Mouse (Mus musculus): ENCODE measurements around the gene Pigv. TPM values are rescaled to one million over a fixed set of nuclear protein-coding genes. Genes with fewer than 3 reads are reported as not detected.

Gene Pigv
- total and polyA plus RNA-seq, 3 experiments = 7.9 to 12.0 TPM; not detected in 1

DNA sequence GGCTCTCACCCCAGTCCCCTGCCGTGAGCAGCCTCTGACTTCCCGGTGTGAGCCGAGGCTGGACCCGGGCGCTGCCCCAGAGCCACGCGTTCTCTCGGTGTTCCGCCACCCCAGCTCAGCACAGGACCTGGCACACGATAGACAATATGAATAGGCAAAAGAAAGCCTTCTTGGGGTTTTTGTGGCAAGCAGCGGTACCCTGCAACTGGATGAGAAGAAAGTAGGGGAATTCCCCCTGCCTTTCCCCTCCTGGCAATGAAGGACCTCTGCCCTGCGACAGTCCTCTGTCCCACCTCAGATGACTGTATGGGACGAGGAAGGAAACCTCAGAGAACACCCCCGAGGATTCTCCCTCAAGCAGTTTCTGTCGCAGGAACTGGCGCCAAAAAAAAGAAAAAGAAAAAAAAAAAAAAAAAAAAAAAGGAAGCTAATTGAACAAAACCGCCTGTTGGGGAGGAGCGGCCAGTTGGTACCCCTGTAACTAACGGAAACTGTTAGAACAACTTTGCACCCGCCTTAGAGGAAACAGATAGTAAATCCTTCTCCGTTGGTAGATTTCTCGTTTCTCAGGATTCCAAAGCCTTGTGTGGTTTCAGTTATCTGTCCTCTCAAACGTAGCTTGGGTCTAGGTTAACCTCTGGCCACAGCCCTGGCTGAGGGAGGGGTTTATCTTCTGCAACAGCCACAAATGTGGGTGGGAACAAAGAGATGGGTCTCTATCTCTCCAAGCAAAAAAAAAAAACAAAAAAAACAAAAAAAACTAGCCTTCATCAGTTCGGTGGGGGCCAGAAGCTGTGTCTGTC lies 599 bp upstream of the Pigv start:
- no peaks in the 10 kb centered on the region for H3K27me3 ChIP-seq (ENCODE audit: control insufficient read depth in 1 of 2, insufficient read depth in 2 of 2, low read length in 2 of 2)
- H3K4me1 ChIP-seq (ENCODE audit: control insufficient read depth in 1 of 2, insufficient read depth in 2 of 2, low read length in 2 of 2) = peaks cover 12 to 42% of the 10 kb centered on the region in 2 experiments
- peak overlapping the region; percentile 88 for H3K9ac ChIP-seq (ENCODE audit: control insufficient read depth, low read depth, low read length, poor library complexity, severe bottlenecking)
- peak overlapping the region; percentile 100 for H3K27ac ChIP-seq (ENCODE audit: control insufficient read depth, low read depth, low read length)
- TF ChIP-seq NELFE (IDR thresholded peaks at IDR 0.05; ENCODE audit: low read depth, low read length) = peak; percentile 46
- no peak; the same call in 1 of the 2 replicates for TF ChIP-seq POLR2AphosphoS2 (IDR thresholded peaks at IDR 0.05; ENCODE audit: low read length)
- TF ChIP-seq CHD2 (IDR thresholded peaks at IDR 0.05; ENCODE audit: low read length) = peak; percentile 36; the same call in 1 of the 2 replicates
- peak; percentile 86 for TF ChIP-seq E2F4 (IDR thresholded peaks at IDR 0.05; ENCODE audit: borderline replicate concordance, low read depth, low read length)
- TF ChIP-seq EP300 (IDR thresholded peaks at IDR 0.05; ENCODE audit: low read depth in 1 of 2, low read length in 2 of 2) = peak; percentile 95 to 98
- peak; percentile 89 for TF ChIP-seq SIN3A (IDR thresholded peaks at IDR 0.05; ENCODE audit: low read length)
- peak; percentile 65 for TF ChIP-seq BHLHE40 (IDR thresholded peaks at IDR 0.05; ENCODE audit: borderline replicate concordance, low read depth, low read length)
- TF ChIP-seq CTCF (IDR thresholded peaks at IDR 0.05 in 2 of 3, conservative IDR thresholded peaks at IDR 0.05 in 1 of 3; ENCODE audit: control insufficient read depth in 1 of 3, insufficient read depth in 1 of 3, low read depth in 2 of 3, low read length in 3 of 3, poor library complexity in 1 of 3, severe bottlenecking in 1 of 3) = no peak
- TF ChIP-seq MAZ (IDR thresholded peaks at IDR 0.05; ENCODE audit: low read depth, low read length) = peak; percentile 93
- TF ChIP-seq KAT2A (conservative IDR thresholded peaks at IDR 0.05; ENCODE audit: low read depth, low read length) = no peak; the same call in 1 of the 2 replicates
- TF ChIP-seq UBTF (IDR thresholded peaks at IDR 0.05; ENCODE audit: borderline replicate concordance, insufficient read depth, low read depth, low read length) = 0 out of 2 replicates have a peak, but pooled peaks have one; percentile 35
- no peak for TF ChIP-seq MEF2A (IDR thresholded peaks at IDR 0.05; ENCODE audit: extremely low read depth, insufficient replicate concordance, low read depth, low read length, poor library complexity, severe bottlenecking)
- TF ChIP-seq ZC3H11A (IDR thresholded peaks at IDR 0.05; ENCODE audit: low read depth, low read length) = no peak
- TF ChIP-seq ZMIZ1 (IDR thresholded peaks at IDR 0.05; ENCODE audit: low read depth, low read length) = no peak; the same call in 1 of the 2 replicates
- peak; percentile 92 for TF ChIP-seq TBP (IDR thresholded peaks at IDR 0.05; ENCODE audit: low read depth, low read length)
- 0 out of 2 replicates have a peak, but pooled peaks have one; percentile 39 for TF ChIP-seq ELF1 (IDR thresholded peaks at IDR 0.05; ENCODE audit: low read depth, low read length)
- TF ChIP-seq ZNF384 (IDR thresholded peaks at IDR 0.05; ENCODE audit: low read depth, low read length) = peak; percentile 94
- TF ChIP-seq MXI1 (IDR thresholded peaks at IDR 0.05; ENCODE audit: low read depth, low read length) = peak; percentile 64; the same call in 1 of the 2 replicates
- no peak for TF ChIP-seq SMC3 (IDR thresholded peaks at IDR 0.05; ENCODE audit: low read depth, low read length)
- TF ChIP-seq NRF1 (IDR thresholded peaks at IDR 0.05; ENCODE audit: insufficient read depth, low read depth, low read length, poor library complexity, severe bottlenecking) = 0 out of 2 replicates have a peak, but pooled peaks have one; percentile 0
- peak; percentile 85 for TF ChIP-seq ETS1 (IDR thresholded peaks at IDR 0.05; ENCODE audit: low read depth, low read length)
- TF ChIP-seq MYB (IDR thresholded peaks at IDR 0.05; ENCODE audit: low read depth, low read length) = peak; percentile 98
- no peak for TF ChIP-seq RAD21 (IDR thresholded peaks at IDR 0.05; ENCODE audit: low read depth, low read length)
- TF ChIP-seq RCOR1 (IDR thresholded peaks at IDR 0.05; ENCODE audit: low read depth, low read length) = peak; percentile 98
- peak; percentile 87 for TF ChIP-seq MAFK (IDR thresholded peaks at IDR 0.05; ENCODE audit: borderline replicate concordance, low read depth, low read length)
- TF ChIP-seq CHD1 (IDR thresholded peaks at IDR 0.05; ENCODE audit: low read depth, low read length) = peak; percentile 97; the same call in 1 of the 2 replicates
- TF ChIP-seq TCF12 (IDR thresholded peaks at IDR 0.05; ENCODE audit: low read depth, low read length) = peak; percentile 93
- peak; percentile 18 to 40; a peak in 3 of 4 replicates for TF ChIP-seq POLR2A (IDR thresholded peaks at IDR 0.05; ENCODE audit: control insufficient read depth in 1 of 2, insufficient read depth in 1 of 2, low read depth in 1 of 2, low read length in 2 of 2, poor library complexity in 1 of 2)
- TF ChIP-seq GATA1 (IDR thresholded peaks at IDR 0.05; ENCODE audit: low read depth, low read length) = peak; percentile 94
- no peak for TF ChIP-seq USF1 (IDR thresholded peaks at IDR 0.05; ENCODE audit: low read depth, low read length)
- TF ChIP-seq JUND (IDR thresholded peaks at IDR 0.05; ENCODE audit: low read depth, low read length) = peak; percentile 60; the same call in 1 of the 2 replicates
- peak; percentile 77 for TF ChIP-seq TAL1 (IDR thresholded peaks at IDR 0.05; ENCODE audit: low read length)
- peaks cover 7% of the 10 kb centered on the region for H3K79me2 ChIP-seq (ENCODE audit: control insufficient read depth, insufficient read depth, low read length, poor library complexity)
- H3K9me3 ChIP-seq (replicated peaks; ENCODE audit: insufficient read depth, low read length) = no peaks in the 10 kb centered on the region
- DNase-seq (ENCODE audit: low read depth, low spot score) = peak; percentile 98
- peak overlapping the region; percentile 66 to 75 for H3K4me3 ChIP-seq (ENCODE audit: control insufficient read depth in 1 of 2, insufficient read depth in 1 of 2, low read depth in 2 of 2, low read length in 2 of 2)
- peaks cover 0 to 42% of the 10 kb centered on the region in 2 experiments; a peak in 2 of 4 replicates for H3K36me3 ChIP-seq (ENCODE audit: control insufficient read depth in 1 of 2, insufficient read depth in 2 of 2, low read length in 2 of 2)
